Mouse (Mus musculus): ENCODE measurements around the gene Plxnc1.

DNA sequence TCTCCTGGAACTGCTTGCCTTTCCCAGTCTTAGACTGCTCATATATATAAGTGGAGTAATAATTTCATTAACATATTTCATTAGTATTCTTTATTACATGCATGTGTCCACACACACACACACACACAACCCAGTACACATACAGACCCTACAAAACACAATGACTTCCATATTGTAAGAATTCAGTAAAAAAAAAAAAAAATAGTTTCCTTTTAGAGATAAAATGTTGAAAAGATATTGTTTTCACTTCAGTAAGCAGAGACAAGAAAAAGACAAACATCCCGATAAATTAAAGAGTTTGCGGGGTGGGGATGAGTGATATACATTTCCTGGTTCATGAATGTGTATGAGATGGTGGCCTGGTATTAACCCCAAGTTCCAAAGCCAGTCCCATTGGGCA is 34.8 kb downstream of the Plxnc1 start:
- TF ChIP-seq CTCF (IDR thresholded peaks at IDR 0.05; ENCODE audit: low read depth, low read length), result no peak
- TF ChIP-seq POLR2A (IDR thresholded peaks at IDR 0.05; ENCODE audit: insufficient read depth, low read length), result no peak
- no peak for TF ChIP-seq EP300 (IDR thresholded peaks at IDR 0.05; ENCODE audit: insufficient read depth, low read depth, low read length)
